Mouse (Mus musculus): ENCODE data around the gene Cyp8b1. TPM values are rescaled to one million over a fixed set of nuclear protein-coding genes. Genes with fewer than 3 reads are reported as not detected.
A peak's percentile ranks its signal among the peaks of the same experiment; 100 is the strongest.

The Cyp8b1 gene
- polyA plus RNA-seq (2015; fragmentation: Nextera tagmentation; extraction: Ambion mirVana), result not detected in 2 replicates

DNA sequence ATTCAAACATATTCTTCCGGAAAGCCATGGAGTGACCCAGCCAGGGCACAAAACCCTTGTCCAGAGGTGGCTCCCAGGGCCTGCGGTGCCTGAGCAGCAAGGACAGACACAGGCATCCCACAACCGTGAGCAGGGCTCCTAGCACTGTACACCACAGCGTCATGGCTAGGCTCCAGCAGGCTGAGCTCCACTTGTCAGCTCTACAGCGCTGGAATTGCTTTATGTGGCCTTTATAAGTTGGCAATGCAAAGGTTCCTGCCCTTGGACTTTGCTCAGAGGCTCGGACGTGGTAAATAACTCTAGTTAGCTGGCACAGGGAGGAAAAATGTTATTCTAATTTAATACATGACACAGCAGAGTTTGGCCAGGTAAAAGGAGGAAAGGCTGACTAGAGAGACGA lies at the start of gene Cyp8b1:
Gene Cyp8b1 (minus strand): TSS at position 204 of the 400 bp plus-strand sequence.
- H3K4me3 ChIP-seq, result no peak within 1 kb of the TSS
- no peaks in the 10 kb centered on the region for H3K9me3 ChIP-seq
- no peak for ATAC-seq (ENCODE audit: insufficient number of reproducible peaks, low FRiP score, low TSS enrichment, low read depth)
- no peak within 1 kb of the TSS for H3K9ac ChIP-seq
- no peaks in the 10 kb centered on the region for H3K27me3 ChIP-seq
- 71% methylated on average over 8 of the region's 8 CpGs for WGBS
- no peak within 1 kb of the TSS for H3K27ac ChIP-seq
- H3K36me3 ChIP-seq, result no peaks in the 10 kb centered on the region
- no peak within 1 kb of the TSS for H3K4me2 ChIP-seq
- no peaks in the 10 kb centered on the region for H3K4me1 ChIP-seq

DNA sequence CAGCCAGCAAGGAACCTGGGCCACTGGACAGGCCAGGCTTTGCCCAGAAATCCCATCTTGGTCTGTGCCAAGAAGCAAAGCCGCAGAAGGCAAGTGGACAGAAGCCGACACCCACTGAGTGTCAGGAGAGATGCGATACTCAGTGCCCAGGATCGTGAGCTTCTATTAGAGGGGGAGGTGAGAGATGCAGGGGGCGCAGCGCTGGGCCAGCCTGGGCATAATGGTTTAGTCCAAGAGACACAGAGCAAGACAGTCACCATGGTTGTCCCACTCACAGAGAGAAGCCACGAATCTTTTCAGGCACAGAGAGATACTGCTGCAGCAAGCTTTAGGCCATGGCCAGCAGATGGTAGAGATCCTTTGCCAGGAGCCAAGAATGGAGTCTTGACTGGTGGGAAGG lies 48.8 kb upstream of the Cyp8b1 start:
- no peak overlapping the region for H3K27ac ChIP-seq
- no peak for ATAC-seq (ENCODE audit: insufficient number of reproducible peaks, low FRiP score, low TSS enrichment, low read depth)
- no peak overlapping the region for H3K4me2 ChIP-seq
- H3K36me3 ChIP-seq, result 0 out of 2 replicates have a peak, but pooled peaks cover 3% of the 10 kb centered on the region
- WGBS, result 87% methylated on average over 7 of the region's 7 CpGs
- no peak overlapping the region for H3K9ac ChIP-seq
- peaks cover 14% of the 10 kb centered on the region for H3K4me1 ChIP-seq
- H3K4me3 ChIP-seq, result no peak overlapping the region
- no peaks in the 10 kb centered on the region for H3K9me3 ChIP-seq
- H3K27me3 ChIP-seq, result no peaks in the 10 kb centered on the region

DNA sequence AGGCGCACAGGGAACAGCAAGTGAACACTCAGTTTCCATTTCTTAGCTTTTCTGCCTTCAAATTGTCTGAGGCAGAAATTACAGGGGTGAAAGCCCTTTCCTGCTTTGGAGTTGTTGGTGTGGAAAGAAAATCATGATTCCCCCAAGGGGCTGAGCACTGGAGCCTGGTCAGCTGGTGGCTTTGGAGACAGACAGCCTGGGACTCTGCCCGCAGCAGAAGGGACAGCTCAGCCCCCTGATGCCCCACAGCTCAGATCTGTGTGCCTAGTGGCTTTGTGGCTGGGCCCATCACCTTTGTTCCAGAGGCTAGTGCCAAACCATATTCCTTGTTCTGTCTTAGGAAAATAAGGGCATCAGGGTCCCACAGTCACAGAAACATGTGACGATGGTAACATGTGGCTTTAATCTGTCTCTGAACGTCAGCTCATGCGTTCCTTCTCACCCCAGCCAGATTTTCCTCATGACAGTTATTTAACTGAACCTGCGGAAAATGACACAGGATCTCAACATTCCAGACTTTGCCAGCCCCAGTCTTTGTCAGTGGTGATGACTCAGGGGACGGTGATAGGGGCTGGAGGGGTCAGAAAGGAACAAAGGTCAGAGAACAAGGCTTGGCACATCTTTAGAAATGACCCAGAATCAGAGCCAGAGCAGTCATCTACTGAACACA lies 44.0 kb upstream of the Cyp8b1 start:
- 29% methylated on average over 7 of the region's 7 CpGs for WGBS
- Histone ChIP-seq H3K36me3 (0 out of 2 replicates have a peak, but pooled peaks cover 3% of the 10 kb centered on the region), H3K27ac (peak overlapping the region; percentile 67), H3K27me3 (no peaks in the 10 kb centered on the region), H3K4me1 (peaks cover 15% of the 10 kb centered on the region), H3K9ac (no peak overlapping the region), H3K9me3 (no peaks in the 10 kb centered on the region), H3K4me2 (no peak overlapping the region), H3K4me3 (no peak overlapping the region)
- ATAC-seq (ENCODE audit: insufficient number of reproducible peaks, low FRiP score, low TSS enrichment, low read depth), result no peak

DNA sequence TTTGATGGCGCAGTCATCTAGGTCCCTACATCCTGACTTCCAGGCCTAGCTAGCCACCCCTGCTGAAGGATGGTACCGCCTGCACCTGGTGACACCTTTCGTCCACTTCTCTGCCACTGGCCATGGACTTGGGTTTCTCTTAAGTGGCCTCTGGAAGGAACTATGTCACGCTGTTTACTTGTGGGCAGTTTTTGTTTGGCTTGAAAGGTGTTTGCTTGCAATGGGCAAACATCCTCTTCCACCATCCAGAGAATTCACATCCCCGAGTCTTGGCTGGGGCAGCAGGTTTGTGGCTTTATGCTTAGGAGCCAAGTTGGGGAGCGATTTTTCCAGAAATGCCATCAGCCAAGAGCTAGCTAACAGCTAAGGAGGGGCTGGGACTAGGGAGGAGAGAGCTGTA lies 36.5 kb upstream of the Cyp8b1 start:
- no peaks in the 10 kb centered on the region for H3K36me3 ChIP-seq
- no peaks in the 10 kb centered on the region for H3K27me3 ChIP-seq
- ATAC-seq (ENCODE audit: insufficient number of reproducible peaks, low FRiP score, low TSS enrichment, low read depth), result no peak
- no peak overlapping the region for H3K4me3 ChIP-seq
- H3K4me2 ChIP-seq, result no peak overlapping the region
- H3K9ac ChIP-seq, result no peak overlapping the region
- H3K9me3 ChIP-seq, result no peaks in the 10 kb centered on the region
- H3K27ac ChIP-seq, result peak overlapping the region; percentile 87
- H3K4me1 ChIP-seq, result peaks cover 44% of the 10 kb centered on the region
- 73% methylated on average over 6 of the region's 6 CpGs for WGBS

DNA sequence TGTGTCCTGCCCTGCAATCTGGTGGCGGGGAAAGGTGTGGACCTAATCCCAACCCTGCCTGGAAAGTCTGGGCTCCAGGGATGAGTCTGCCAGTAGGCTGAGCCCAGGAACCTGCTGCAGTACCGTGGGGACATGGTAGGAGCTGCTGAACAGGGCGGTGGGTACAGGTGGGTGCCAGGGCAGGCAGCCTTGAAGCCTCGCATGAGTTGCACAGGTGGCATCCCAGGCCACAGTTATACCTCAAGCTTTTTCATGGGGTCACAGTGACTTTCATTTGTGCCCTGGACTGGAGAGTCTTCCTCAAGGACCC lies 35.0 kb upstream of the Cyp8b1 start:
- no peaks in the 10 kb centered on the region for H3K36me3 ChIP-seq
- H3K9me3 ChIP-seq, result no peaks in the 10 kb centered on the region
- H3K4me2 ChIP-seq, result peak overlapping the region; percentile 53
- H3K4me1 ChIP-seq, result peaks cover 42% of the 10 kb centered on the region
- WGBS, result 32% methylated on average over 4 of the region's 4 CpGs
- no peaks in the 10 kb centered on the region for H3K27me3 ChIP-seq
- H3K4me3 ChIP-seq, result peak overlapping the region; percentile 41
- peak overlapping the region; percentile 87 for H3K27ac ChIP-seq
- peak overlapping the region; percentile 34 for H3K9ac ChIP-seq
- peak; percentile 37; the same call in 1 of the 2 replicates for ATAC-seq (ENCODE audit: insufficient number of reproducible peaks, low FRiP score, low TSS enrichment, low read depth)

DNA sequence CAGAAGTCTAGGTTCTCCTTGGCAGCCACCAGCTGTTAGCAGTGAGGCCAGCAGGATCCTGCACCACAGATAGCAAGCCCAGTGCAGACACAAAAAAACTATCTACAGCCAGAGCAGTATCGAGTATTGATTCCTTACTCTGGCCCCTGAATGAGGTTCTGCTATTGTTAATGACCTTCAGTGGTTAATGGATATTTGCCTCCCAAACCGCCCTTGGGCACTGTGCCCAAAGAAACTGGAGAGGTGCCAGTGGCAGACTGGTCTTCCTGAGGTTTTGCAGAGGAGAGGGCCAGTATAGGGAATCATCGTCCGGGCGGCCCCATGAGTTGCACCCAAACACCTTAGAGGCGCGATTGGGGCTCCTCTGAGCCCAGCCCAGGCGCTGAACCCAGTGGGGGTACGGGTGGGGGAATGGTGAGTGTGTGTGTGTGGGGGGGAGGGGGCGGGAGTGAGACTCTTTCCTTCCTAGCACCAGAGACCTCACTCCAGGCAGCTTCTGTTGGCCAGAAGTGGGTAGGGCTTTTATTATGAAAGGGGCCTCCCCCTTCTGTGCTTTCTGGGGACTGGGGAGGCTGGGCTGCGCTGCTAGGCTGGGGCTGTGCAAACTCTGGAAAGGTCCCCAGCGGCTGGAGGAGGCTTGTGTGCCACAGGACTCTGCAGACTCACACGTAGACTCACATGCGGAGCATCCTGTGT lies 34.5 kb upstream of the Cyp8b1 start, which contains the start of gene Fam198a:
Gene Fam198a (plus strand): TSS at position 571 of the 696 bp plus-strand sequence.
- H3K27ac ChIP-seq, result peak within 1 kb of the TSS; percentile 87
- H3K36me3 ChIP-seq, result no peaks in the 10 kb centered on the region
- H3K4me3 ChIP-seq, result peak within 1 kb of the TSS; percentile 41
- peaks cover 42% of the 10 kb centered on the region for H3K4me1 ChIP-seq
- H3K9me3 ChIP-seq, result no peaks in the 10 kb centered on the region
- peak within 1 kb of the TSS; percentile 53 for H3K4me2 ChIP-seq
- H3K9ac ChIP-seq, result peak within 1 kb of the TSS; percentile 34
- ATAC-seq (ENCODE audit: insufficient number of reproducible peaks, low FRiP score, low TSS enrichment, low read depth), result peak; percentile 91
- 4% methylated on average over 14 of the region's 14 CpGs for WGBS
- no peaks in the 10 kb centered on the region for H3K27me3 ChIP-seq

DNA sequence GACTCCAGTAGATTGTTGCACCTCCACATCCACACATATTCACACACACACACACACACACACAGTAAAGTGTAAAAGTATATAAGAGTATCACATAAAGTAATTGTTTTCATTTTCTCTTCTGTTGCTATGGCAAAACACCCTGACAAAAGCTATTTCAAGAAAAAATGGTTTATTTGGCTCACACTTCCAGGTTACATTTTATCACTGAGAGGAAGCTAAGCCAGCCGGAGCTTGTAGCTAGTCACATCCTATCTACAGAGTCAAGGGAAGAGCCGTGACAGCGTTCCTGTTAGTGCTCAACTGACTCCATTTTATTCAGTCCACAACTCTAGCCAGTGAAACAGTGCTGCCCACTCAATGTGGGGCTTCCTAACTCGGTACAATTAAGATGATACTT lies 32.3 kb upstream of the Cyp8b1 start:
- Histone ChIP-seq H3K4me2 (no peak overlapping the region), H3K9ac (no peak overlapping the region), H3K36me3 (no peaks in the 10 kb centered on the region), H3K4me1 (peaks cover 35% of the 10 kb centered on the region), H3K27me3 (no peaks in the 10 kb centered on the region), H3K27ac (no peak overlapping the region), H3K9me3 (no peaks in the 10 kb centered on the region), H3K4me3 (no peak overlapping the region)
- no peak for ATAC-seq (ENCODE audit: insufficient number of reproducible peaks, low FRiP score, low TSS enrichment, low read depth)
- WGBS, result 67% methylated on average over 4 of the region's 4 CpGs

DNA sequence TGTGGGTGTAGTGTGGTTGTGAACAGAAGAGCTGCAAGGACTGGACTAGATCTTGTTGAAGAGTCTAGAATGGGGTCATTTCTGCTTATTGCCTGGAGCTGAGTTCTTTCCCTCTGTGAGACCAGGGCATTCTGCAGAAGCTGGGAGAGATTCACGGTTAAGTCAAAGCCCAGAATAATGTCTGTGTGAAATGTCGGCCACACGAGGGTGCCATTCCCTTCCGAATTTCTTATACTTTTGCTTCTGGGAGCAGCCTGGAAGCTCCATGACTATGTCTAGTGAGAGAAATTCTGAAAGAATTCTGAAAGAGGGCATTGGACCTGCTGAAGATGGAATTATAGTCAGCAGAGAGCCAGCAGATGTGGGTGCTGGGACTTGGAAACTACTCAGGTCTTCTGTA lies 31.7 kb upstream of the Cyp8b1 start:
- H3K9ac ChIP-seq, result no peak overlapping the region
- no peaks in the 10 kb centered on the region for H3K9me3 ChIP-seq
- peaks cover 31% of the 10 kb centered on the region for H3K4me1 ChIP-seq
- H3K27me3 ChIP-seq, result no peaks in the 10 kb centered on the region
- H3K4me3 ChIP-seq, result no peak overlapping the region
- ATAC-seq (ENCODE audit: insufficient number of reproducible peaks, low FRiP score, low TSS enrichment, low read depth), result no peak
- H3K4me2 ChIP-seq, result no peak overlapping the region
- WGBS, result 9% methylated on average over 4 of the region's 4 CpGs
- no peaks in the 10 kb centered on the region for H3K36me3 ChIP-seq
- no peak overlapping the region for H3K27ac ChIP-seq

DNA sequence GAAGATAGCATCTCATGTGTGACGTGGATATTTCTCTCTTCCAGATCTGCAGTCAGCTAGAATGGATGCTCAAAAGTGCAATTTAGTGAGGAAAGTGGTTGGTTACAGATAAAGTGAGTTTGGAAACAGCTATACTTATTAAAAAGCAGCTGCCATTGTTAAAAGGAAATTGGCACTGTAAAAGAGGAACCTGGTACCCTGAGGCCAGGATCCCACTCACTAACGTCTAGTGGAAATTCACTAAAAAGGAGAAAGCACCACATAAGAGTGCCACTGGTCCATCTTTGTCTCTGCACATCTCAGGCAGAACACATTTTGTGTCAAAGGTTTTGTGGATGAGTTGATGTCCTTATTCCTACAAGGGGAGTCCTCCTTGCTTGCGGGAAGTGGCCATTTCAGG lies 27.5 kb upstream of the Cyp8b1 start:
- 66% methylated on average over 3 of the region's 3 CpGs for WGBS
- H3K9ac ChIP-seq, result no peak overlapping the region
- H3K9me3 ChIP-seq, result no peaks in the 10 kb centered on the region
- no peak overlapping the region for H3K4me3 ChIP-seq
- peaks cover 4% of the 10 kb centered on the region; the same call in 1 of the 2 replicates for H3K4me1 ChIP-seq
- H3K27me3 ChIP-seq, result no peaks in the 10 kb centered on the region
- no peak overlapping the region for H3K4me2 ChIP-seq
- ATAC-seq (ENCODE audit: insufficient number of reproducible peaks, low FRiP score, low TSS enrichment, low read depth), result no peak
- H3K27ac ChIP-seq, result no peak overlapping the region
- no peaks in the 10 kb centered on the region for H3K36me3 ChIP-seq

DNA sequence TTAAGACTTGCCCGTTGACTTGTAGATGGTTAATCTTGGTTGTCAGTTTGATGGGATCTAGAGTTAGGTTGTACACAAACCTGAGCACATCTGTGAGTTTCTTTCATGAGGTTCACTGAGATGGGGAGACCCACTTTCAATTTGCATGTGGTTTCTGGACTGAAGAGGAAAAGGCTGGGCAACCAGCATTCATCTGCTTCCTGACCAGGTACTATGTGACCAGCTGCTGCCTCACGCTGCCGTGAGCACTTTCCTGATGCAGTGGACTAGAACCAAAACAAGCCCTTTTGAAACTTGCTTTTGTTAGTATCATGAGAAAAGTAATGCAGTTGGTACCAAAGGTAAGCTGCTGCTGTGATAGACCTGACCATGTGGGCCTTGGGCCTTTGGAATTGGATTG lies 26.9 kb upstream of the Cyp8b1 start:
- no peak overlapping the region for H3K9ac ChIP-seq
- ATAC-seq (ENCODE audit: insufficient number of reproducible peaks, low FRiP score, low TSS enrichment, low read depth), result no peak
- H3K4me2 ChIP-seq, result no peak overlapping the region
- H3K36me3 ChIP-seq, result no peaks in the 10 kb centered on the region
- H3K27me3 ChIP-seq, result no peaks in the 10 kb centered on the region
- no peak overlapping the region for H3K27ac ChIP-seq
- H3K4me1 ChIP-seq, result peaks cover 1% of the 10 kb centered on the region; the same call in 1 of the 2 replicates
- no peaks in the 10 kb centered on the region for H3K9me3 ChIP-seq
- no peak overlapping the region for H3K4me3 ChIP-seq
- WGBS, result 83% methylated on average over 3 of the region's 3 CpGs

DNA sequence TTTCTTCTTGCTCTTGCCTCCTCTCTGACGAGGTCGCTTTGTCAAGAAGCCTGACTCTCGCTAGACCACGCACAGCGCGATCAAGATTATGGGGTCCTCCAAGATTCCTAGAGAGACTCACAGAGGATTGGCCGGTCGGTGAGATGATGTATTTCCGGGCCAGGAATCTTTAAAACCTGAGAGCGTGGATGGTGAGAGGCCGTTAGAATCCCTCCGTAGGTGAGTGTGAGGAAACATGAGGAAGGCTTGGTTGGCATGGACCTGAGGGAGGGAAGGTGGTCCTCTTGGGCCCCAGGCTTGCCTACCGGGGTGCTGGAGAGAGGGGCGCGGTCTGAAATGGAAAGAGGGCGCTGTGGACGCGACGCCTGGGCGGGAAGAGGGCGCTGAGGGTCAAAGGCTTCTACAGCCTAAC lies 21.8 kb upstream of the Cyp8b1 start:
- peak; percentile 35; the same call in 1 of the 2 replicates for ATAC-seq (ENCODE audit: insufficient number of reproducible peaks, low FRiP score, low TSS enrichment, low read depth)
- WGBS, result 53% methylated on average over 21 of the region's 21 CpGs

DNA sequence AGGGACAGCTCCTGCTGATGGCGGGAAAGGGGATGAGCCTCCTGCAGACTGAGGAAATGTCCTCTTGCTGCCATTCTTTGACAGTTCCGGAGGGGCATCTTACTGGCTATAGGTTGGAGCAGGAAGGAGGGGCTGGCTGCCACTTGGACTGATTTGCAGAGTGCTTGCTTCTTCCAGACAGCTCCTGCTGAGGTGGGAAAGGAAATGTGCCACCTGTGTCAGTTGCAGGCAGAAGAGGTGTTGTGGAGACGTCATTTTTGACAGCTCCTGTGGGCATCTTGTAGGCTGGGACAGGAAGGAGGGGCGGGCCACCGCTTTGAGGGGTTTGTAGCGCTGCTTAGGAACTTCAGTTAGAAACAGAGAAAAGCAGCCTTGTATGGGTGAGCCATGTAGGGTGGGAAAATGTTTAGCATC lies 21.4 kb upstream of the Cyp8b1 start:
- Histone ChIP-seq H3K27me3 (no peaks in the 10 kb centered on the region), H3K27ac (no peak overlapping the region), H3K9me3 (no peaks in the 10 kb centered on the region), H3K36me3 (no peaks in the 10 kb centered on the region), H3K4me3 (peak overlapping the region; percentile 47), H3K4me1 (0 out of 2 replicates have a peak, but pooled peaks cover 5% of the 10 kb centered on the region), H3K9ac (peak overlapping the region; percentile 54; the same call in 1 of the 2 replicates), H3K4me2 (peak overlapping the region; percentile 39)
- ATAC-seq (ENCODE audit: insufficient number of reproducible peaks, low FRiP score, low TSS enrichment, low read depth), result peak; percentile 30; the same call in 1 of the 2 replicates
- 61% methylated on average over 6 of the region's 6 CpGs for WGBS

More for the DNA sequence above, 21.8 kb upstream of the Cyp8b1 start:
- no peaks in the 10 kb centered on the region for H3K9me3 ChIP-seq
- peak overlapping the region; percentile 39 for H3K4me2 ChIP-seq
- H3K4me3 ChIP-seq, result peak overlapping the region; percentile 47
- no peak overlapping the region for H3K27ac ChIP-seq
- H3K4me1 ChIP-seq, result 0 out of 2 replicates have a peak, but pooled peaks cover 5% of the 10 kb centered on the region
- H3K36me3 ChIP-seq, result no peaks in the 10 kb centered on the region
- H3K9ac ChIP-seq, result peak overlapping the region; percentile 54; the same call in 1 of the 2 replicates
- H3K27me3 ChIP-seq, result no peaks in the 10 kb centered on the region
